Comparison of ENCODE assay signal across 8 mouse cellular contexts in genomic region chr10:112159882-112160560, GRCm38 (mm10). TPM values are rescaled to one million over a fixed set of nuclear protein-coding genes. Genes with fewer than 3 reads are reported as not detected.
DNase-seq lines count a peak whose midpoint lies in the region; ATAC-seq and TF ChIP-seq lines count a peak whose summit lies in the region.
"Not testable (repeated sequence)": the region's sequence is repeated elsewhere in the genome, so short reads cannot be mapped to it uniquely, and the experiment has no call there.

Glipr1l3 (minus strand) TSS chr10:112160327.

- not testable (repeated sequence) for H3K36me3 ChIP-seq in heart, embryonic 15.5 days

- H3K4me2 ChIP-seq in heart, embryonic 15.5 days = not testable (repeated sequence)

- not testable (repeated sequence) for H3K27ac ChIP-seq in embryonic fibroblast, embryonic 13.5 days (ENCODE audit: insufficient read depth, low read length); heart, embryonic 15.5 days

- peak; percentile 50; the same call in 1 of the 2 replicates for TF ChIP-seq CTCF in embryonic fibroblast, embryonic 13.5 days (IDR thresholded peaks at IDR 0.05; ENCODE audit: borderline replicate concordance, insufficient read depth, low read length)

- H3K4me1 ChIP-seq in embryonic fibroblast, embryonic 13.5 days (ENCODE audit: control insufficient read depth, insufficient read depth, low read length); heart, embryonic 15.5 days (replicated peaks): not testable (repeated sequence)

- 28% methylated on average over 15 of the region's 15 CpGs for WGBS in heart, embryonic 15.5 days

- not testable (repeated sequence) for H3K27me3 ChIP-seq in heart, embryonic 15.5 days

- not testable (repeated sequence) for H3K4me3 ChIP-seq in embryonic fibroblast, embryonic 13.5 days (ENCODE audit: insufficient read depth, low read length); heart, embryonic 15.5 days

- H3K9ac ChIP-seq in heart, embryonic 15.5 days = not testable (repeated sequence)

- peak; percentile 34 for DNase-seq in CD4-positive helper T cell, adult 2 months (ENCODE audit: low read depth, low spot score)
- DNase-seq in brain, adult 2 months (ENCODE audit: low read depth, low spot score) = peak; percentile 97
- peak; percentile 88 for DNase-seq in kidney, postnatal 10 days
- DNase-seq in liver = peak; percentile 67
- peak; percentile 21 to 58 for DNase-seq in monocyte, adult 2 months (ENCODE audit: low read depth in 1 of 2, low spot score in 2 of 2)
- DNase-seq in spleen, postnatal 36 days (ENCODE audit: low spot score in 2 of 2) = peak; percentile 10 to 31

- H3K9me3 ChIP-seq in heart, embryonic 15.5 days (replicated peaks) = not testable (repeated sequence)

- TF ChIP-seq POLR2A in embryonic fibroblast, embryonic 13.5 days (IDR thresholded peaks at IDR 0.05; ENCODE audit: low read depth, low read length) = not testable (repeated sequence)

- peak; percentile 60 for ATAC-seq in heart, embryonic 15.5 days (replicated peaks; ENCODE audit: insufficient number of reproducible peaks, insufficient read depth, low FRiP score, low read depth)

RNA-seq across cellular contexts. Expression of gene Glipr1l3, which starts in this region (rescaled TPM):
- not detected in 2 replicates for polyA plus RNA-seq in embryonic fibroblast, embryonic 13.5 days (2011; ENCODE audit: insufficient read length, low read depth, missing spikeins)
- not detected in 2 replicates for polyA plus RNA-seq in heart, embryonic 15.5 days (2015; fragmentation: Nextera tagmentation; extraction: Ambion mirVana)

Comparison
In these comparisons a context has a peak if more than half of its experiments do, and no peak if none do; other contexts are left out.
1. Peak in ATAC-seq in heart, embryonic 15.5 days; RNA of the gene not detected or under 1 TPM.
2. DNase-seq: peak in every context shown above with its lines; median percentile 97 in brain, adult 2 months; 88 in kidney, postnatal 10 days; 67 in liver; 40 in monocyte, adult 2 months; 34 in CD4-positive helper T cell, adult 2 months; 20 in spleen, postnatal 36 days.